Mouse (Mus musculus) spleen, postnatal 36 days (tissue): Measurements from ENCODE around the gene Fam104a.

Experiments used
- DNase-seq, 2 experiments: peaks; one replicate each; pipeline ENCODE4 v3.0.0; 2022; ENCODE audit warnings: low spot score in 2 of 2, mixed read lengths in 1 of 2

The Fam104a gene

GRCm38 (mm10) chr11:113631862-113632261 is 52.1 kb downstream of the Fam104a start:
- no peak for DNase-seq

- DNase-seq: no peak
Measured at GRCm38 (mm10) chr11:113631302-113631701, 52.7 kb downstream of the Fam104a start.

DNA sequence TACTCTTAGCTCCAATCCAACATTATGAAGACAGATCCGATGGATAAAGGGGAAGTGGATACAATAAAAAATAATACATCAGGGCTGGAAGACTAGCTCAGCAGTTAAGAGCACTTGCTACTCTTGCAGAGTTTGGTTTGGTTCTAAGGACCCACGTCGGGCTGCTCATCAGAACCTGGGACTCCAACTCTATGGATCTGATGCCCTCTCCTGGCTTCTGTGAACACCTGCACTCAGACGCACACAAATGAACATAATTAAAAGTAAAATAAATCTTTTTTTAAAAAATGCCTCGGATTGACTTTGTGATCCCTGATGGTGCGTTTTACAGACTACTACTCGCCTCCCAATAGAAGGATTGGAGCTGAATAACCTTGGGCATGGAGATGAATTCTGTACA is 53.3 kb downstream of the Fam104a start:
- DNase-seq: no peak

DNA sequence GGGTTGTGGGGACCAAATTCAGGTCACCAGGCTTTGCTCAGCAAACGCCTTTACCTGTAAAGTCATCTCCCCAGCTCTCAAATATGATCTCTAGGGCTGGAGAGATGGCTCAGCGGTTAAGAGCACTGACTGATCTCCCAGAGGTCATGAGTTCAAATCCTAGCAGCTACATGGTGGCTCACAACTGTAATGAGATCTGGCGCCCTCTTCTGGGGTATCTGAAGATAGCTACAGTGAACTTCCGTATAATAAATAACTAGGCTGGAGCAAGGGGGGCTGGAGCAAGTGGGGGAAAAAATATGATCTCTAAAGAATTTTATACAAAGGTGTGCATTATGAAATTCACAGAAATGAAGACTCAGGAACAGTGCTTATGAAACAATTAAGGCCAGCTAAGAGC is 56.2 kb downstream of the Fam104a start:
- DNase-seq: no peak

GRCm38 (mm10) chr11:113625437-113625836 is 58.5 kb downstream of the Fam104a start:
- DNase-seq: no peak

DNA sequence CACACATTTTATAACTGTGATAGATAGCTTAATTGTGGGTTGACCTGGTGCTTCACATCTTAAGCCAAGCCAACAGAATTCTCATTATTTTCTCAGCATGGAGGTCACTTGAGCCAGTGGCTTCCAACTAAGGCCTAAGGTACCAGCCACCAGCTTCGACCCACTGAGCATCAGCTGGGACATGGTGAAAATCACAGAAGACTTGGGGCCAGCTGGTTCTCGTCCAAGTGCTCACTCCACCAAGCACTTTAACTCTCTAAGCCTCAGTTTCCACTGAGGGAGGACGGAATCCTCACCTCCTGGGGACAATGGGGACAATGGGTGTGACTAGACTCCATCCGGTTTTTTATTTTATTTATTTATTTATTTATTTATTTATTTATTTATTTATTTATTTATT is 61.9 kb downstream of the Fam104a start:
- DNase-seq: no peak

DNA sequence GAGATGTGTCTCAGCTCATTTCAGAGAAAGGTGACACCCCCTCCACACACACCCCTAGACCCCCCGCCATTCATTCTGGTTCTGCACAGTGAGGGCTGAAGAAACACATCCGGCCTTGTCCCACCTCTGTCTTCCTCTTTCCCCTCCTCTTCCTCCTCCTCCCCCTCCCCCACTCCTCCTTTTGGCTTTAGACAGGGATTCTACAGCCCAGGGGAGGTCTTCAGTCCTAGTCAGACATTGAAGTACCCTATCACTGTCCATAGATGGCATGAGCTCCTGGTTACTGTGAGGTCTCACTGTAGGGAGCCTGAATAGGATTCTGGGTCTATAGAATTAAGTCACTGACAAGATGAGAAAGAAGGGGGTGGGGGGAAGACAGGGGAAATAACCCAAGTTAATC is 63.0 kb downstream of the Fam104a start:
- no peak for DNase-seq

GRCm38 (mm10) chr11:113619420-113620080 is 64.4 kb downstream of the Fam104a start:
- no peak for DNase-seq

GRCm38 (mm10) chr11:113618672-113619419 is 65.1 kb downstream of the Fam104a start, which contains the start of gene Sstr2:
Gene Sstr2, plus strand, starts transcription at chr11:113619342.
- DNase-seq: peak; percentile 65 to 68

DNA sequence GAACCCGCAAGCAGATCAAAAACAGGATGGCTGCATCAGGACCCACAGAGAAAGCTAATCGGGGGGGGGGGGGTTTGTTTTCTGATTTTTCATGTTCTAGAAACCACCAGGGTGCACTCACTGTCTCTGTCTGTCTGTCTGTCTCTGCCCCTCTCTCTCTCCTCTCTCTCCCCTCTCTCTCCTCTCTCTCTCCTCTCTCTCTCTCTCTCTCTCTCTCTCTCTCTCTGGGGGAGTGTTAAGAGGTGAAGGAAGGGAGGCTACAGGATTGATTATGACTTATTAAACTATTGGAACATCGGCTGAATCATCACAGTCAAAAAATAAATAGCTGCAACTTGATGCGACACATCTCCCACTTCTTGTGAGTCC is 65.7 kb downstream of the Fam104a start:
- DNase-seq: no peak

DNA sequence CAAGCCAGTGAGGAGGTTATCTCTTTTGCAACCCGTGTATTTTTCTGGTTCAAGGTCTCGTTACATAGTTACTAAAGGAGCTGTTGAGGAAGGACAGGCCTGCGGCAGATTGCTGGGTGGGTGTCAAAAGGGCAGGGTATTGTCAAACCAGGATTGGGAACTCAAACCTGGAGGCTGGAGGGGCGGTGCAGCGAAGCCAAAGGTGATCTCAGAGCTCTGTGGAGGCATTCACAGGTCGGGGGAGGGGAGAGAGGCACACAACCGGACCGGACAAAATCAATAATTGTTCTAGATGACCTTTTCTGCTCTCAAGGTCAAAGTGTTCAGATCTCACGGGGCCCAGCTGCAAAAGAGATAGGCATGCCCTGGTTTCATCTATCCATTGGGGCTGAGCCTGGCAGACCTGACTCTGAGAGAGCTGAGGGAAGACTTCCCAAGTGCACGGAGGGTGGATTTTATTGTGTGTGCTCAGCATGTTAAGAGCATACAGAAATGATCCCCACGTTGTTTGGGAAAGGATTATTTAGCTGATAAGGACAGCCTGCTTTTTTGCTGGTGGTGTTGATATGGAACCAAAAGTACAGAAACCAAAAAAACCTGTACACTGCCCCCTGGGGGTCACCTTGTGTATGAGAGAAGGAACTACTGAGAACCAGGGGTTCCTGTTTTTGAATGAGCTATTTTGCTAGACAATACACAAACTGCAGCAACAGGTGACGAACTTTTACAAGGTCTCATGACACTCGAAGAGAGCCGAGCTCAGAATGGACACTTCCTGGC is 66.6 kb downstream of the Fam104a start:
- peak; percentile 55 to 76 for DNase-seq

GRCm38 (mm10) chr11:113614476-113614875 is 69.5 kb downstream of the Fam104a start:
- no peak for DNase-seq

- DNase-seq: peak in 1 of 2 experiments; percentile 22
Measured at GRCm38 (mm10) chr11:113611664-113612611, 72.0 kb downstream of the Fam104a start.
